ENCODE assay signal across 31 mouse cellular contexts in genomic region chrX:163720597-163720996, GRCm38 (mm10). TPM values are rescaled to one million over a fixed set of nuclear protein-coding genes. Genes with fewer than 3 reads are reported as not detected.
"Had no signal": no experiment of that assay in that cellular context is flagged by ENCODE, and none has a peak within 500 bp of the region (broad histone marks: within the 10 kb centered on the region; RNA-seq: fewer than 3 reads in every experiment).

No protein-coding gene starts in this region.

- H3K4me2 ChIP-seq: heart, embryonic 12.5 days; hindbrain, embryonic 12.5 days; hindbrain, embryonic 14.5 days; kidney, embryonic 15.5 days; limb, embryonic 12.5 days; liver, embryonic 12.5 days had no signal

- H3K4me3 ChIP-seq: gastrocnemius, adult 2 months; heart, embryonic 10.5 days; heart, embryonic 12.5 days; hindbrain, embryonic 10.5 days; hindbrain, embryonic 12.5 days; kidney, embryonic 15.5 days; limb, embryonic 10.5 days; limb, embryonic 12.5 days; liver, embryonic 12.5 days had no signal

- DNase-seq: gastrocnemius, adult 2 months; gastrocnemius, postnatal 10 days; gastrocnemius, postnatal 25 days; heart, adult 18-20 months; heart, postnatal 10 days; heart, postnatal 4 days; kidney, adult 11 months; kidney, adult 2 months; kidney, adult 9 months; kidney, postnatal 14 days; kidney, postnatal 36 days; layer of hippocampus, adult 9-11 months; layer of hippocampus, postnatal 36 days; liver had no signal

- H3K9ac ChIP-seq: heart, embryonic 12.5 days; hindbrain, embryonic 12.5 days; hindbrain, embryonic 14.5 days; kidney, embryonic 15.5 days; limb, embryonic 12.5 days; liver, embryonic 12.5 days; liver, embryonic 14.5 days had no signal

- ATAC-seq: hindbrain, embryonic 16.5 days; intestine, embryonic 16.5 days; liver, embryonic 12.5 days had no signal

- H3K27me3 ChIP-seq: heart, embryonic 12.5 days; liver, embryonic 12.5 days had no signal

- H3K36me3 ChIP-seq: heart, embryonic 10.5 days; heart, embryonic 12.5 days; hindbrain, embryonic 10.5 days; hindbrain, embryonic 12.5 days; kidney, embryonic 15.5 days; limb, embryonic 10.5 days; limb, embryonic 12.5 days; liver, embryonic 12.5 days had no signal

- H3K27ac ChIP-seq: gastrocnemius, adult 2 months; heart, embryonic 10.5 days; hindbrain, embryonic 10.5 days; hindbrain, embryonic 12.5 days; hindbrain, embryonic 14.5 days; kidney, embryonic 15.5 days; kidney, postnatal 0 days; limb, embryonic 10.5 days; limb, embryonic 12.5 days; liver, embryonic 12.5 days; liver, embryonic 14.5 days had no signal

- H3K4me1 ChIP-seq: heart, embryonic 10.5 days; heart, embryonic 12.5 days; kidney, embryonic 15.5 days; limb, embryonic 10.5 days; limb, embryonic 12.5 days; liver, embryonic 12.5 days had no signal

- H3K9me3 ChIP-seq: heart, embryonic 10.5 days; heart, embryonic 12.5 days; hindbrain, embryonic 10.5 days; hindbrain, embryonic 12.5 days; kidney, embryonic 15.5 days; limb, embryonic 10.5 days; limb, embryonic 12.5 days; liver, embryonic 12.5 days had no signal

RNA-seq across cellular contexts. Expression of gene Rnf138rt1, which starts 40.5 kb away (rescaled TPM):
- polyA plus RNA-seq: heart, embryonic 10.5 days; heart, embryonic 12.5 days; heart, embryonic 14.5 days; heart, embryonic 16.5 days; intestine, embryonic 14.5 days; kidney, adult 2 months; kidney, embryonic 15.5 days; kidney, postnatal 0 days; large intestine, adult 2 months; limb, embryonic 10.5 days; liver, embryonic 12.5 days had no signal
